Mouse (Mus musculus) liver (tissue): Measurements from ENCODE around the gene Adamts9.

Experiments
- DNase-seq: peaks from one replicate; pipeline ENCODE4 v3.0.0-alpha.2; 2020; ENCODE audit warnings: mixed read lengths

The Adamts9 gene

DNA sequence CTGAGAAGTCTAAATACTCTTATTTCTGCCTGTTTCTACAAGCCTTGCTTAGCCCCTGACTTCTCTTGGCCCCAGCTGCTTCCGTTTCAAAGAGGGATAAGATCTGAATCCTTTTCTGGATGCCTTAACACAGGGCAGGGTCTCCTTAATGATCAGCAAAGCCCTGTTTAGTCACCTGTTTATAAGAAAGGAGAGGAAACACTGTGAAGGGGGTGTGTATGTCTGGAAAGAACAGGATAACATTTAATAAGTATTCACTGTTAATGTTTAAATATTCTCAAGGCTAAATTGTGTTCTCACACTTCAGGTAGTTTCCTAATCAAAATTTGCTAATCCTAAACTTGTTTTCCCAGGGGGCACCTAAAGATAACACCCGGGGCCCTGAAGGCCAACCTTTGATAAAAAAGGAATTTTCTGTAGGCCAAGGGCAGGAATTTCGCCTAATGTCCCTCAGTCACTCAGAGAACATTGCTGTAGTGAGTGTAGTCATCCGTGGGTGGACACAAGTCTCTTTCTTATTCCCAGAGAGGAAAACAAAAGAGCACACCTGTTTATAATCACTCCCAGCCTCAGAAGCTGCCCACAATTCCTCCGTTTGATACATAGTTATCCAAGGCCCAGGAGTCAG, 82.9 kb downstream of the Adamts9 start:
- no peak for DNase-seq

DNA sequence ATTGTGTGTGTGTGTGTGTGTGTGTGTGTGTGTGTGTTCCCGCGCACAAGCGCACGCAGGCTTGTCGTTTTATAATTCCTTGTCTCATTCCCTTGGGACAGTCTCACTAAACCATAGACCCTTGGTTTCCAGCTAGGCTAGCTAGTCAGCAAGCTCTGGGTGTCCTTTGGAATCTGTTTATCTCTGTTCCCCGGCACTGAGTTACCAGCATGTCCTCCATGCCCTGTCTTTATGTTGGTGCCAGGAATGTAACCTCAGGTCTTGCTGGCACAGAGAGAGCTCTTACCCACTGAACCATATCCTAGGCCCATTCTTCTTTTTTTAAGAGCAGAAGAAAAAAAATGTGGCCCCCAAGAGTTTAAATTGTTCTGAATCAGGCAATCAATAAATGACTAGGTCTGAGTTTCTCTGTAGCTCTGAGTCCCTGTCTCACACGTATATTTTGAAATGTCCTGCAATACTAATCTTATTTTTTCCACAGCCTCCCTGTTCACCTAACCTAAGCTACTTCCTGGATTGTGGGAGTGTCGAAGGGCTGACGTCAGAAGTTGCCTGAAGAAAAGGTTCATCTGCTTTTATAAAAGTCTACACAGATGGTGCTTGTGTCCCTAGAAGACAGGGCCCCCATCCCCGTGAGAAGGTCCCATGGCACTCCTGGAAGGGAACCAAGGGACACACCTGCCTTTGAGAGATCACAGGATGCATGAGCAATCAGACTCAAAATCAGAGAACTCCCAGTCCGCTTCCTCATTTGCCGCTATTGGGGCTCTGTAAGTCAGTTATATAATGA, 84.4 kb downstream of the Adamts9 start:
- DNase-seq = no peak

DNA sequence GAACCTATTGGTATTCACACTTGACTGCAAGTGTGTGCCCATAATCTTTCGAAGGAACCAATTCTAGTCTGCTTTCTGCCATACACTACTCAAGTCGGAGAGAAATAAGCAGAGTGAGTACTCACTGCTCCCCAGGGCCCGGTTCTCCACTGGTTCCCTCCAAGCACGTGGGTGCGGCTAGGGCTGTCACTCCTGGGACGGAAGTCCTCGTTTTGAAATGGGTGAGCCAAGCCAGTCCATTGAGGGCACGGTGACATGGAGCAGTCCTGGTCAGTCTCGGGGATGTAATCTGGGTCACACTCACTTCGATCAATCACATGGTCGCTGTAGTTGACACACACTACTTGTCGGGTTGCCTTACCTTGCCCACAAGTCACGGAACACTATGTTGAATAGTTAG, 85.5 kb downstream of the Adamts9 start:
- DNase-seq = no peak

DNA sequence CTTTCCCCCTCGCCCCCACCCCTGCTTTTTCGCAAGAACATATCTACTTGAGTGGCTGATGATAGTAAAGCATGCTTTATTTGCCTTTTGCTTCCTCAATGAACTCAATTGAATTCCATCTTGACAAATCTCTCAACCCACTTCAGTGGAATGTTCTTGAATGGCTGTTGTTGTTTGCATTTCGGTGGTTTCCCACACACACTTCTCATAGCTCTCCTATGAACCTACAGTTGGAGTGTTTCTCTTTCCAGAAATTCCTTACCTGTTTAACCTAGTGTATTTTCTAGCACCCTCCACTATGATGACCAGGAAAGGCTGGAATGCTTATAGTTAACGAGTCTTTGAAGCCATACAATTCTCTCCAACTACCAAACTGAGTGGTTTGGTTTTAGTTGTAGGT, 88.4 kb downstream of the Adamts9 start:
- no peak for DNase-seq

DNA sequence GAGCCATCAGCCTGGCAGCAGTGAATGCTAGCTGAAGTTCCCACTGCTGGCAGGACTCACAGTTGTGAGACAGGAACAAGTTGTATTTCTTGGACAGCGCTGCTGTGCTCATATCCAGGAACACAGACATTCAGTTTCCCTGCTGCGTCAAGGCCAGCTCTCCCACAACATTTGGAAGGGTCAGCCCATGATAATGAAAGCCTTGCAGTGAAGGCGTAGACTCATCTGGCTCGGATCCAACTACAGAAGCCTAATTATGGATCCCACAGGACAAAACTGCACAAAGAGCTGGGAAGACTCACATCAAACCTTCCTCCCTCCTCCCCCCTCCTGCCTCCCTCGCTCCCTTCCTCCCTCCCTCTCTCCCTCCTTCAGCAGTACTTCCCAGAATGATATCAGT, 93.0 kb downstream of the Adamts9 start:
- peak; percentile 24 for DNase-seq

DNA sequence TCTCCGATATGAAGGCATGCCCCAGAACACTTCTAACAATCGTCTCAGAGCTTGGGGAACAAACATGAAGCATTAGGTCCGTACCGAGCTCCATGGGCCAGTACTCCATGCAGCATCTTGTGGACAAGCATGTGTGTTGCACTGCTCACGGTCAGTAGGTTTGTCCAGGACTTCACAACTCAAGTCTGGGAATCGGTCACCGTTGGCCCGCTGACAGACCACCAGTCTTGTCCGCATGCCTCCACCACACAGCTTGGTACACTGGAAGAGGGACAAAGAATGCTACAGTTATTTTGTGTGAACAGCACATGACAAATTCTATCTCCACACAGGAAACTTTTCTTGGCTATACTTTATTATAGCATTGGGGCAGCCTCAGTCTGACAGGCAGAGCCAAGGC, 94.1 kb downstream of the Adamts9 start:
- no peak for DNase-seq

DNA sequence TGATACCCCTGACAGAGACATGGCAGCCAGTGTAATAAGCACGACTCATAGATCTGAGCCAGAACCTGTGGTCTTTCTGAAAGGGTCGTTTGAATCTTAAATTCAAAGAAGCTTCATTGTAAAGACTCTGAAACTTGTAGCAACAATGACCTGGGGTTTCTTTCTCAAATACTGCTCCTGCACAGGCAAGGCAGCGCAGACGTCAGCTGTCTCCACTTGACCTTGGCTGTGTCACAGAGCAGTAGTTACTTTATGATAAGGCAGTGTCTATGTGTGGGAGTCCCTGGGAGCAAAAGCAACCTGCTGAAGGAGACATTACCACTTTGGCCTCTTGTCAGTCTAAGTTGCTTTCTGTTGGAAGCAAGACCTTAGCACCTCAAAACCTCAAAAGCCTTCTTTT, 96.7 kb downstream of the Adamts9 start:
- DNase-seq = no peak

DNA sequence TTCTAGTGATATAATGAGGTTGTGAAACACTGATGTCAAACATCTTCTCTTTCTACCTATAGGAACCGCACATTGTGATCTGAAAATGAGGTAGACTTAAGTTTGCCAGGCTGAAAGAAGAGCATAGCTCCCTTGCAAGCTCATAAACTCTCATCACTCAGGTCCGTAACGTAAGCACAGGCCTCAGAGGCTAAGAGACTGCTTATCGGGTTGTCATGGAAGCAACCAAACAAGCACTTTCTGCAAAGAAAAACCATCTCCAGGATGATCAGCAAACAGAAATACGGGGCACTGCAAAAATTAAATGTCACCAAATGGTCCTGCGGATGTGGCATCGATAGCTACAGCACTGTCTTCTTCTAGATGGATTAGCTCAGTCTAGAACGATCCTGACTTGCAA, 97.4 kb downstream of the Adamts9 start:
- DNase-seq = no peak

DNA sequence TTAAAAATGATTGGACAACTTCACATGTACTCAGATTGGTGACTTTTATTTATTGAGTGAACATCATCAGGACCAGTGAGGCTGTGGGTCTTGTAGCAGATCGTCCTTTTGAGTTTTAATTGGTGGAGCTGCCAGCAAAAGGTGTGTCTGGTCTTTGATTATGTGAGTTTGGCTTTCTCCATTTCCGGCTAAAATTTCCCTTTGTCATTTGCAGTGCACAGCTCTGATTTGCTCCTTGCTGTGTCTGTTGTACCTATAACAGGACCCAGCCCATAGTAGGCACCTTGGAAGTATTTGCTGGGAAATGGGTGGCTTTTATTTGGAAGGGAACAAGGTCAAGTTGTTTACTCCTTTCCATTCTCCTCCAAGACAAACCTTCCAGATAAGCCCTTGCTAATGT, 99.8 kb downstream of the Adamts9 start:
- DNase-seq = no peak

DNA sequence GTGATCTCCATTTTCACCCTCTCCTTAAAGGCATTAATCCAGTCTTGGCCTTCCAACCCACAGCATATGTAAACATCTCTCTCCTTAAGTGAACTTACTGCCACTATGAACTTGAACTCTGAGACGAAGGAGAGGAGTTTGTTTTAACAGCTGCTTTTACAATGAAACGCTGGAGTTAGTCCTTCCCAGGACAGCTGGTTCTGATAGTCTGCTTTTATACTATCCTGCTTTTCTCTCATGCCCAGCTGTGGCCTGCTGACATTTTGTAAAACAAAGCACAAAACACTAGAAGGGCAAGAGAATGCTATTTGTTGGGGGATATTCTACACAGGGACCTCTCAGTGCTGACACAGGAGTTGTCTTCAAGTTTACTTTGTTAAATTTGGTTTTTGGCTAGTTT, 101.3 kb downstream of the Adamts9 start:
- no peak for DNase-seq

DNA sequence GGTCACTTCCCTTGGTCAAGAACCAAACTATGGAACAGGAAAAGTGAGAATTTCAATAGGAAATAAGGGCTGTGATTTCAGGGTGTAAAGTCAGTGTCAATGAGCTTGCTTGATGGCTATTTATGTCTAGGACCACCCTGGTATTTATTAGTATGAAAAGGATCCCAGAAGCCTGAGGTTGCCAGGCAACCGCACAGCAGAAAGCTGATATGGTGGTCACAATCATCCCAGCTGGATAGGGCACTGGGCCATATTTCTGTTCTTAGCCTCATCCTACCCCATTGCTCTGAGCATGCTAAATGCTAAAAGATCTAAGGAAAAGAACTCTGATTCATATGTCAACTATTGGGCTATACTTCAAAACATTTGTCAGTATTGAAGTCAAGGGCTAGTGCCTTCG, 112.2 kb downstream of the Adamts9 start:
- no peak for DNase-seq

DNA sequence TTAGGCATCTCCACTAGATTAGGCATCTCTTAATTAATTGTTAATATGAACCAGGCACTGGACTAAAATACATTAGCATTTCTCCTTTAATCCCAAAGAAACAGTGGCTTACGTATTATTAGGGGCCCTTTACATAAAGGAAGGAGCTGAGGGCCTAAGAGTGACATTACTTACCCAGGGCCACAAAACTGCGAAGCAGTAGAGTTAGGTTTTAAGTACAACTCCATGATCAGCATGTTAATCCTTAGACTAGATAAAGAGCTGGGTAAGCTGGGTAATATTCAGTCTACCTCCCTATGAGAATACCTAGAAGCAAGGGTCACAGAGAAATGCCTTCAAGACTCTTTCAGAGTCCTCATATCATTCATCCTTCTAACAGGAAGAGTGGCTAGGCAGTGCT, 114.1 kb downstream of the Adamts9 start:
- DNase-seq = no peak

DNA sequence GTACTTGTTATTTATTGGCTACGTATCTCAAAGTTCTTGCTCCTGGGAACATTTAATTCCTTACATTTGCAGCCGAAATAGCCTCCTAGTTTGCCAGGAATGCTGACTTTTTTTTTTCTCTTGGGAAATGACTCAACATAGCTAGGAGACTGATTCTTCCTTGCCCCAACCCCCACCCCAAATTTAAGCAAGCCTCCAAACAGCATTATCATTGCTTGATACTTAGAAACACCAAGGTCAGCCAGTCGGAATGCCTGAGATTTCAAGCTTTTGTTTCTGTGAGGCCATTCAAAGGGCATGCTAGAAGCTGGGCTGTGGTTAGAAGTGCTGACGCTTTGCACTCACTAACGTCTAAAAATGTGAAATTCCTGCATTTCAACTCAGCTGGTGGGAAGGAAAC, 115.9 kb downstream of the Adamts9 start:
- DNase-seq = no peak

DNA sequence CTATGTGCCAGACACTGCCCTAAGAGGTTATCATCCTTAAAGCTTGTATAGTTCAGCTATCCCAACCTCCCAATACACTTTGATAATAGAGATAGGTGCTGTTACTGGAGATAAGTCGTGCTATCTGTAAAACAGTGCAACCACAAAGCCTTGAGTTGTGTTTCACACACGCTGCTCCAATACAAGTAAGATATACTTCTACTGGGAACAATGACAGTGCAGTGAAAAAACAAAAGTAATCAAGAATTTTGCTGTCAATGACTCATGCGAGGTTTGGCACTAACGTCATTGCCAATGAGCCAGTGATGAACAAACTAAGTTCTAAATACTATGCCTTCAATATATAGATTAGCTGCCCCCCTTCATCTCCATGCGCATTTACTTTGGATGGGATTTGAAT, 116.7 kb downstream of the Adamts9 start:
- no peak for DNase-seq

DNA sequence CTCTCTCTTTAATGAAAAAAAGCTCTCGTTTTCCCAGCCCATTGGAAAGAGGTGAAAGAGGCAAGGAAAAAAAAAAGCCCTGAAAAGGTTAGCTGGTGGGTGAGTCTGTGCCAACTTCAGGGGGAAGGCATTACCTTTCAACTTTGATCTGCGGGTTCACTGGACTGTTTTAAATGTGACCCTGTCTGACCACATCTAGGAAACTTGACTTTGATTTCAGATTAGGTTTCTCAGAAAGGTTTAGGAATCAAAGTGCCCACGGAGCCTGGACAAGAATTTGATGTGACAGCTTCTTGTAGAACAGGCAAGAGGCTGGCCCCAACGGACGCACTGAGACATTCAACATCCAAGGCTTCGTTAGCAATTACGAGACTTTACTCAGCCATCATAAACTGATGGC, 119.3 kb downstream of the Adamts9 start:
- DNase-seq = no peak

DNA sequence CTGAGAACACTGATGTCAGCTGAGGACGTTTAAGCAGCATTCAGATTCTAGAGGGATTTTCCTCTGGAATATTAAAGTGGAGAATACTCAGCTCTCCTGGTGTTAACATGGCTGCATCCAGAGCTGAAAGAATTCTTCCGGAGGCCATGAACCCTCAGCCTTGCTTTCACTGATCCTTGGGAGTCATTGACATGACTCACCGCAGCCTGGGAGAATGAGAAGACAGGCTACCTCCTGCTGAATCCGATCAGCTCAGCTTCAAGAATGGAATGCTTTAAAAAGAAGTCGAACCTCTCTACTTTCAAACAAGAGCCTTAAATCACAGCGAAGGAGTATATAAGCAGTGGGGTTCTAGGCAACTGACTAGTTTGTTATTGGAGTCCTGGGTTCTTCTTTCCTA, 121.3 kb downstream of the Adamts9 start:
- no peak for DNase-seq

DNA sequence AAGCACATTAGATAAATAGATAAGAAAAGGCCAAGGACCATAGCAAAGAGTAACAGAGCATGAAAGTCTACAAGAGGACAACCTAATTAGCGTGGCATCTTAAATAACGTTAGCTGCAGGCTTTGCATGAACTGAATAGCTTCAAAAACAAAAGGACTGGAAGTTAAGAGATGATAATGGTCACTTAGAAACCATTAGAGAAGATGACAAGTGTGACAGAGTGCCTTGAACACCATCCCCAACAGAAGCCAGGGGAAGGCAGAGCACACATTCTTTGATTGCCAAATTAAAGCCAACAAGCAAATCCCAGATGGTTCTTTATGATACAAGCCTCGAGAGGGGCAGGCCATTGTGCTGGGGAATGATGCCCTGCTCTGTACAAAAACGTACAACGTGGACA, 121.7 kb downstream of the Adamts9 start:
- no peak for DNase-seq

DNA sequence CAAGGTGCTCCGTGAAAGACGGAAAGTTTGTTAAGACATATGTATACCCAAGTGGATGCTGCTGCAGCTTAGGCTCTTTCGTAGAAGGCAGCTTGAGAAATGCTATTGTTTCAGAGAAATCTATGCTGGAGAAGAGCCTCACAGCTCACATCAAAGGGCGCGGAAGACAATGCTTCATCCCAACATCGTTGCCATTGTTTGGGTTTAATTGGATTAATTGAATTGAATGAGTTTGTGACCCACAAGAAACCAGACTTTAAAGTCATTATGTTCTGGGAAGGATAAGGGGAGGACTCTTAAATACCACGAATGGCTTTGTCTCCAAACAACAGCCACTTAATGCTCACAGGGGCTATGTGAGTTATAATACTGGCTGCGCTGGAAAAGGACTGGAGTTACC, 125.6 kb downstream of the Adamts9 start:
- DNase-seq = no peak

DNA sequence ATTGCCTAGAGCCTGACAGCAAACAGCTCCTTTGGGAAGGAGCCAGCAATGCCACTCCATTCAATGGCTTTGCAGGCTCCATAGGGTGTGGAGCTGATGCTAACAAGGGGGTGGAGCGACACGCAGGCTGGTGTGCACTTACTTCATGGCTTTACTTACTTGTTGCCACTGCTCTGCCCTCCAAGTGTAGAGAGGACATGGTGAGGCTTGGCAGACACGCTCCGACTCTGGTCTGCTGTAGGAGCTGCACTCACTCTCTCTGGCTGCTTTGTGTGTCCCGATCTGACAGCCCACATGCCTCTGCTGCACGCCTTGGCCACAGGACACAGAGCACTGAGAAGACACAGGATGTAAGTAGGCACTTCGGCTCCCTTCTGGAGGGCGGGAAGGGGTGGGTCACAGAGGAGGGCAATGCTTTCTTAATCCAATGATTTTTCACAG, 127.0 kb downstream of the Adamts9 start, which contains the start of gene A730049H05Rik:
A730049H05Rik (plus strand) TSS at position 168 of the 441 bp plus-strand sequence.
- no peak for DNase-seq

DNA sequence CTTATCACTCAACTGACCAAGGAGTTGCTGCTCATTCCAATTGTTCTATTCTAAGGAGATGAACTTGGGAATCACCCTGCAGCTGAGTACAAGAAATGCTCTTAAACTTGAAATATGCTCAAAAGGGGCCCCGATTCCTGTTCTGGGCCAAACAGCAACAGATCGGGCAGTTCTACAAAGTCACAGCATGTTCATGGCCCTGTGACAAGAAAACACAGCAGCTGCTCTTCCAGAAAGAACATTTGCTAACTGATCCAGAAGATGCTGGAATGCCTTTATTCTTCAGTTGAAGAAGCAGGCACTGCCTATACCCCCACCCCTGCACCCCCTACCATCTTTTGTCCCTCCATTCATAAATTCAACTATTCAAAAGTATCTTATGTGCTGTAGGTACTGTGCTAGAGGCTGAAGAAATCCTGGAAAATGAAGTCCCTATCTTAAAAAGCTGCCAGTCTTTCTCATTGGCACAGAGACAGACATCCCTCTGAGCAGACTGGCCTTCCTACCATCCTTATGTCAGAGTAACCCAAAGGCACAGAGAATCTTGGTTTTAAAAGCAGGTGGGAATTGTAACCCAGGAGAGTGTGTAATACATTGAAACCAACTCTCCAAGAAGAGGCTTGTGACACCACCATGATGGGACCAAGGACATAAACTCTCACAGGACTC, 130.5 kb downstream of the Adamts9 start:
- DNase-seq = no peak

DNA sequence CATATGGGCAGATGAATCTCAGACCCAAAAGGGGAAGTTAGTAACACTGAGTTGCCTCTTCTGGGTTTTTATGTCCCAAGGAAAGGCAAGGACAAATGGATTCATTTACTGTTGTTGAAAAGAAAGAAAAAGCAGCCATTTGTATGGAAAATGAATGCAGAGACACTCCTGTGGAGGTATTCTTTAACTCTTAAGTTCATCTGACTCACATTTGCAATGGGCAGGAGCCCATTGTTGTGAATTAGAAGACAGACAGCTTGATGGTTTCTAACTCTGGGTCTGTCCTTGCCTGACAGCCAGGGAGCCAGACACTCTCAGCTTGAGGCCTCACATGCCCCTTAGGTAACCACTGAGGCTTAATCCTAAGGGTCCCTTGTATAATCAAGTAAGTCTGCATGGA, 131.7 kb downstream of the Adamts9 start:
- no peak for DNase-seq

DNA sequence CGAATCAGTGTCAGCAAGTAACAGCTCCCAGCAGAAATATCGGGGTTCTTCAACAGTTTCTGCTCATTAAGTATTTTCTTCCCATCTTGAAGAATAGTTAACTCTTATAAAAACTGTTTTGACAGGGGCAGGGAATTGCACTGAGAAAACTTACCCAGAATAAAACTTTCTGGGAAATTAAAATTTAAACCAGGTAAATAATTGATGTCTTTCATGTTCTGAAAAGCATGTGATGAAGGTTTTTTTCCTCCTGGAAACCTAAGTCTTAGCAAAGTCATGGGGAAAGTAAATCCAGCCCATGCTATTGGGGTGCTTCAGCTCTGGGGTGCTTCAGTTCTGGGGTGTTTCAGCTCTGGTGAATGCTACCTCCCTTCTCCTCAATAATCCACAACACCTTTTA, 132.7 kb downstream of the Adamts9 start:
- DNase-seq = no peak

DNA sequence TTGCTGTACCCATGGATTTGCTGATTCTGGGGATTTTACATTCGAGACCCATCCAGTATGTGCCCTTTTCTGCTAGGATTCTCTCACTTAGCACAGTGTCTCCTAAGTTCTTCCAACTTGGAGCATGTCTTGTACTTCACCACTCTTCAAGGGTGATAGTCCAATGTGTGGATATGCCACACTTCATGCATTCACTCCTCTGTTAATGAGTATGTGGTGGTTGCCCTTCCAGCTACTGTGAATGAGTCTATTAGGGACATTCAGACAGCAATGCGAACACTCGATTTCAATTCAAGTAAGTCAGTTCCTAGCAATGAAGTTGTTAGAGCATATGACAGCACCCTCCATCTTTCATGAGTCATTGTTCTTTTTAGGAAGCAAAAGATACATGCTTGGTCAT, 133.5 kb downstream of the Adamts9 start:
- DNase-seq = no peak
